Mouse (Mus musculus) olfactory bulb, adult 2 months (tissue): ENCODE data around the gene Kirrel3.

Source experiments
- CTCF ChIP-seq: fragments of 200-500 bp; IDR thresholded peaks from 2 replicates; pipeline ENCODE4 v1.5.1; 2012; ENCODE audit warnings: low read depth, mild to moderate bottlenecking, low read length, moderate library complexity; ENCODE audit not compliant: insufficient read depth
- POLR2A ChIP-seq: fragments of 200-500 bp; IDR thresholded peaks from 2 replicates; pipeline ENCODE4 v1.6.1; 2012; ENCODE audit warnings: mild to moderate bottlenecking, low read depth, low read length, moderate library complexity; ENCODE audit not compliant: insufficient read depth

GRCm38 (mm10) chr9:34836801-34837200 is 351.1 kb downstream of the Kirrel3 start:
- TF ChIP-seq CTCF (no peak), POLR2A (no peak)
